Mouse (Mus musculus) mouse embryonic stem cell (cell line): ENCODE measurements around the gene Gtf2e1.

ENCODE experiments used
- in situ Hi-C, 2 experiments: fragments of 300-500 bp; cut with MboI; formaldehyde crosslinking; loops; 1 replicate in 1 of 2; 3 replicates in 1 of 2; pipeline ENCODE4 v1.14.3; 2019 to 2020; ENCODE audit warnings: low sequenced_read_pairs in 2 of 2, low pct_unique_long_range_greater_than_20kb in 1 of 2, mixed read lengths in 1 of 2; ENCODE audit not compliant: unreplicated experiment in 1 of 2

Gtf2e1 gene

GRCm38 (mm10) chr16:37552824-37553223 is 13.2 kb upstream of the Gtf2e1 start:
- in situ Hi-C loops, result no loop called here

GRCm38 (mm10) chr16:37550981-37551380 is 11.4 kb upstream of the Gtf2e1 start:
- in situ Hi-C loops, result no loop called here

DNA sequence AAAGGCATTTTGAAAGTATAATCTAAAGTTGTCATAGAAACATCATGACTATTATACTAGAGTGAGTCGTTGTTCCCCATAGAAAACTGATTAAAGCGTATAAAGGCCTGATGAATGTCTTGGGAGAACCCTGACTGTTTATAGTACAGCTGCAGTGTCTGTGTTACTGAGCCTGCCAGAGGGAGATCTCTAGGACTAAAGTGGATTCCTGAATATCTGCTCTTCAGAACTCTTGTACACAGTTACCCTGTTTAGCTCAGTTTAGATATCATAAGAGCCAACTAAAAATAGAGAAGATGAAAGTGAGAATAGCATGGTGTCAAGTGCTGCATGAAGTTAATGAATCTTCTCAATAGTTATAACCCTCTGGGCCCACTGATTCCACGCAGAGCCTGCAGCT is 10.7 kb upstream of the Gtf2e1 start:
- in situ Hi-C loops, result no loop called here

- in situ Hi-C loops, result no loop called here
Observed at GRCm38 (mm10) chr16:37546312-37546711, 6.7 kb upstream of the Gtf2e1 start.

DNA sequence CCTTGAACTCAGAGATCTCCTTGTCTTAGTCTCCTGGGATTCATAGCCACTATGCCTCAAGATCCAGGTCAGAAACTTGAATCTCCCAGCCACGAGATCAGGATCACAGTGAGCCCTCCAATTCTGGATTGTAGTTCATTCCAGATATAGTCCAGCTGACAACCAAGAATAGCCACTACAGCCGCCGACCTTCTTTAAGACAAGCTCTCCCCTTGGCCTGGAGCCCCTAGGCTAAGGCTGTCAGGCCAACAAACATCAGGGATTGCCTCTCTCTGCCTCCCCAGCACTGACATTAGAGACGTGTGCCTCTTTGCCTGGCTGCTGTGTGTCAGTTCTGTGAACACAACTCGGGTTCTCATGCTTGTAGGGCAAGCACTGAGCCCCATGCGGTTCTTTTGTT is 1.2 kb upstream of the Gtf2e1 start:
- in situ Hi-C loops, result no loop called here

DNA sequence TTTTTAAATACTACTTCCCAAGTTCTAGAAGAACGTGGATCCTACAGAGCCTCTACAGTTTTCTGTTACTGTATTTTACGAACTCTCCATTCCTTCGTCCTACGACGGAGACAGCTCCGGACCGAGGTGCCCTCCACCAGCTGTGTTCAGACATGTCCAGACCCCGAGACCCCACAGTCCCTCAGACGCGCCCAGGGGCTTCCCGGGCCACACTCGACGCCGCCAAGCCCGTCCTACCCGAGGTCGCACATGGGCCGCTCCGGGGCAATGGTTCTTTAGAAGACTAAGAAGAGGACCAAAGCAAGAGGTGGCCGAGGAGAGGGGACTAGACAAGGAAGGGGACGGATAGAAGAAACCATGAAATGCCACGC is 364 bp downstream of the Gtf2e1 start:
- in situ Hi-C loops, result no loop called here

- in situ Hi-C loops, result no loop called here
Observed at GRCm38 (mm10) chr16:37533369-37534068, 6.1 kb downstream of the Gtf2e1 start.

DNA sequence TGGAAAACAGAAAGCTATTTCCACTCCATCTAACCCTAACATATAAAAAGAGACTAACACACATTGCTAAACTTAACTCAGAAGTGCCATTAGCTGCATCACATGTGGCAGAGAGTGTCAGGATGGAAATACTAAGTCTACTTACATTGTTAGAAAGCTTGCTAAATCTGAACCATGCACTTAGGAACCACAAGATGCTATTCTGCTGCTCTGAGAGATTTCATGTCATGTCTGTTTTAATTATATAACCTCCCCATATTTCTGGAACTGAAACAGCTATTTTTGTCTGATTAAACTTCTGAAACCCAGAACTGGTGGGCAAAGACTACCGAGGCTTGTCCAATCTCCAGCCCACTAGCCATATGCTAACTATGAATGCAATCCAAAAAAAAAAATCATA is 7.5 kb downstream of the Gtf2e1 start:
- in situ Hi-C loops, result no loop called here

GRCm38 (mm10) chr16:37530170-37530569 is 9.4 kb downstream of the Gtf2e1 start:
- in situ Hi-C loops, result no loop called here

- in situ Hi-C loops, result no loop called here
Observed at GRCm38 (mm10) chr16:37526688-37527223, 12.8 kb downstream of the Gtf2e1 start.

- in situ Hi-C loops, result no loop called here
Observed at GRCm38 (mm10) chr16:37525121-37525520, 14.5 kb downstream of the Gtf2e1 start.

- in situ Hi-C loops, result no loop called here
Observed at GRCm38 (mm10) chr16:37522100-37522697, 17.4 kb downstream of the Gtf2e1 start.

DNA sequence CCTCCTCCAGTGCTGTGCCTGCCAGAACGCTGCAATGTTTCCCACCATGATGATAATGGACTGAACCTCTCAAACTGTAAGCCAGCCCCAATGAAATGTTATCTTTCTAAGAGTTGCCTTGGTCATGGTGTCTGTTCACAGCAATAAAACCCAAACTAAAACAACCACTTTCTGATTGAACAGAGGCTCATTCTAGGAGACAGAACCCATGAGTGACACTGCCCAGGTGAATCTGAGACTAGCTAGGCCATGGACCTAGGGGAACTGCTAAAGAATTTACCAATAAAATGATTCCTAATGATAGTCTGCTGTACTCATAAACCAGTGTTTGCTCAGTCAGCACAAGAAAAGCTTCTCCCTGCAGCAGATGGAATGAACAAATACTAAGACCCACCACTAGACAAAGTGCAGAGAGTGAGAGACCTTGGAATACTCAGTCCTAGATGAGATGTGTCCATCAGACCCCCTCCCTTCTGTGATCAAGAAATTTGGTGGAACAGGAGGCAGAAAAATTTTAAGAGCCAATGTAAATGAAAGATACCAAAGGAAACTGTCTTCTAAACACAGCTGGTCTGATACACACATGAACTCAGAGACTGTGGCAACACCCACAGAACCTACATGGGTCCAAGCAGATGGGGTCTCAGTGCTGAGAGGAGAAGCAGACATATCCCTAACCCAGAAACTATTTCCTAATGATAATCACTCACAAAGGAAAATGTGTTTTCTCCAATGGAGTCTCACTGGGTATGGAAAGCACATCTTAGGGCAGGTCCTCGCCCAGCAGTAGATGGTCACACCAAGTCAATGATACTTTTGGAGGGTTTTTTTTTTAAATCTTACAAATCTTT is 19.2 kb downstream of the Gtf2e1 start:
- in situ Hi-C loops, result no loop called here

DNA sequence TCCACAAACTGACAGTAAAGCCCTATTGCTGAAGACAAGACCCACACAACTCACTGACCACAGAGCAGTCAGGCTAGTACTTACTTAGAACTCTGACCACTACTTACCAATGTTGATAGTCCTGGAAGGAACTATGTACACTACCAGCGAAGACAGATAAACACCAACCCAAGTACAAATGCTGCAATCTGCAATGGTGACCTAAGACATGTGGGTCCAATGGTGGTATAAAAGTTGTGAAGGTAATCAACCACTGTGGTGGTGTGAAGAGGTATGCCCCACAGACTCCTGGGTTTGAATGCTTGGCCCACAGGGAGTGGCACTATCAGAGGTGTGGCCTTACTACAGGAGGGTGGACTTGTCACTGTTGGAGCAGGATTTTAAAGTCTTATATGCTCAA is 19.9 kb downstream of the Gtf2e1 start:
- in situ Hi-C loops, result no loop called here

- in situ Hi-C loops, result no loop called here
Observed at GRCm38 (mm10) chr16:37518662-37519061, 20.9 kb downstream of the Gtf2e1 start.

GRCm38 (mm10) chr16:37517596-37518211 is 21.9 kb downstream of the Gtf2e1 start:
- in situ Hi-C loops, result no loop called here

DNA sequence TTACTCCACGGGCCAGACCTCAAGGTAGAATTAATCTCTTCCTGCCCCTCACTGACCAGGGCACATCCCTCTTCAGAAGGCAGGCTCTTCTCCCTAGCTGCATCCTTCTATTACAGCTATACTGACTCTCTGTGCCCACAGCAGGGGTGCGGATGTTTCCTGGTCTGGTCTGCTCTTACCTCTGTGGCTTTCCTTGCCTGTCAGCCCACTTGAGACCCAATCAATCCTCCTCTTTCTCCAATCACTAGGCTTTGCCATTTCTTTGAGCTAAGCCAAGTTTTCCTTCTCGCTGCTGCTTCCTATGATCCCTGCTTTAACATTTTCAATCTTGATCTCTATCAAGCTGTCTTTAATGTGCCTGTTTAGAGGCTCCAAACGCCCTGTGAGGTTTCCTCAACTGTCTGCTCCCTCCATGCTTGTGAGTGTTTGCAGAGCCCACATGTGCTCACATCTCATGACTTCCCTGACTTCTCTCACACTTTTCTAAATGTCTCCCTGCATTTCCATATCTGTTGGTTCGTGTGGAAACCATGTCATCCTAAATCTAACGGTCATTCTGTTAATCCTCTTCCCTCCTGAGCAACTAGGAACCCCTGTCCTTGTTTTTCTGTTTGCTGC is 23.1 kb downstream of the Gtf2e1 start:
- in situ Hi-C loops, result no loop called here

DNA sequence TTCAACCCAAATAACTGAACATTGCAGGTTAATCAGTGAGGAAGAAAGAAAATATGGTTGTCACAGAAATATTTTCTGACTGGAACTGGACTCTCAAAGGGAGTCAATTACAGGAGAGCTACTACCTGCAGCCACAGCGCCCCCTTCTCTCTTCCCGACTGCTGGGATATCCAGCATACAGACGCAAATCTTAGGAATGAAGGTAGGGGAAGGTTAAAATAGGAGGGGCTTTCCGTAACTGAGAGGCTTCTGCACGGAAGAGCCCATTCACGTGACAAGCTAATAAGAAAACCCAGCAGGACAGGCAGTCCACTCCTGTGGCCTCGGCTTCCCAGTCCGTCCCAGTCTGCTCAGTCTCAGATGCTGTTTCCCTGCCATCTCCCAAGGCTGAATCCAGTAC is 24.9 kb downstream of the Gtf2e1 start:
- in situ Hi-C loops, result no loop called here

DNA sequence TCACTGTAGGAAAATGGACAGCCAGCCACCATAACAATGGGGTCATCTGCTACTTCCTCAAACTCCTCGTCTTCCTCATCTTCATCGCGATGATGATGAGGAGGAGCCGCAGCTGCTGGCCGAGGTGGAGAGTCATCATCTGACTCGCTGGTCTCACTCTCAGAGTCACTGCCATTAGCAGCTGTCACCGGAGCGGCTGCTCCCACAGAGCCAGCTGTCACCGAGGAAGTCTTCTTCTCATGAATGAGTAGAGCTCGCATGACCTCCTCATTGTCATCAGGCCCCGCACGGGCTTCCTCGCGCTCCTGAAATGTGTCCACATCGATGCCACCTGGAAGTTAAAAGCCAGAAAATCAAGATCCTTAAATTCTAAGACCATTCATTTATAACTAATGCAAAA is 28.1 kb downstream of the Gtf2e1 start:
- in situ Hi-C loops, result no loop called here
